Mouse (Mus musculus) inflammation-experienced regulatory T-cells, adult 16 weeks (primary cell): ENCODE measurements around the gene Ppp1r13l. TPM values are rescaled to one million over a fixed set of nuclear protein-coding genes. Genes with fewer than 3 reads are reported as not detected.

Experiments used
- polyA plus RNA-seq: library from polyadenylated mRNA; unstranded; fragments of 100-300 nt; shearing (Covaris generic); gene quantifications from one replicate; pipeline ENCODE4 v1.2.1, GENCODE M21; 2017

Gene Ppp1r13l
- polyA plus RNA-seq: 0.45 TPM

GRCm38 (mm10) chr7:19359299-19359891 is at the start of gene Ppp1r13l, which contains the start of gene Cd3eap:
TSS of gene Ppp1r13l (plus strand) at chr7:19359749.
TSS of gene Cd3eap (minus strand) at chr7:19359483.

GRCm38 (mm10) chr7:19309884-19310641 is 49.5 kb upstream of the Ppp1r13l start, which contains the start of gene Fosb:
TSS of gene Fosb (minus strand) at chr7:19310051.

DNA sequence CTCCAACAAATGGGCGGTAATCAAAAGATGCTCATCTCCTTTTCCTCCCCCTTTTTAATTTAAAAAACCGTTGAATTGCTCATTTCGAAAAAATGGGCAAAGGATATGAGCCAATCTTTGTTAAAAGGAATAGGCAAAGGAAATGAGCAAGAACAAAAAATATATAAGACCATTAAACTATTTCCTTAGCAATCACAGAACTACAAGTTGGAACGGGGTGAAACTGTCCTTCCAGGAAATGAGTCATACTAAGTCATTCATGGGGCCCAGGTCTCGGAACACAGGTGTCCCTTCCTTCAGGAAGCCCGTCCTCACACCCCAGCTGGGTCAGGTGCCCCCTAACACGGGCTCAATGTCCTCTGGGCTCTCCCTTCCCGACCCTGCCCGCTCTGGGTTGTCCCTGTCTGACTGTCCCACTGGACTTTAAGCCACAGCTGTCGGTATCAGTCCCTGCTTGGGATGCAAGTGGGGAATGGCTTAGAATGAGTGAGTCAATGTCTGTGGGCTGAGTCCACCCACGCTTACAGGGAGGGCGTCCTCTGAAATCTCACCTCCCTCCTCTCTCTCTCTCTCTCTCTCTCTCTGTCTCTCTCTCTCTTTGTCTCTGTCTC is 15.2 kb upstream of the Ppp1r13l start, which contains the start of gene Ercc1:
TSS of gene Ercc1 (plus strand) at position 542 of the 611 bp plus-strand sequence.

DNA sequence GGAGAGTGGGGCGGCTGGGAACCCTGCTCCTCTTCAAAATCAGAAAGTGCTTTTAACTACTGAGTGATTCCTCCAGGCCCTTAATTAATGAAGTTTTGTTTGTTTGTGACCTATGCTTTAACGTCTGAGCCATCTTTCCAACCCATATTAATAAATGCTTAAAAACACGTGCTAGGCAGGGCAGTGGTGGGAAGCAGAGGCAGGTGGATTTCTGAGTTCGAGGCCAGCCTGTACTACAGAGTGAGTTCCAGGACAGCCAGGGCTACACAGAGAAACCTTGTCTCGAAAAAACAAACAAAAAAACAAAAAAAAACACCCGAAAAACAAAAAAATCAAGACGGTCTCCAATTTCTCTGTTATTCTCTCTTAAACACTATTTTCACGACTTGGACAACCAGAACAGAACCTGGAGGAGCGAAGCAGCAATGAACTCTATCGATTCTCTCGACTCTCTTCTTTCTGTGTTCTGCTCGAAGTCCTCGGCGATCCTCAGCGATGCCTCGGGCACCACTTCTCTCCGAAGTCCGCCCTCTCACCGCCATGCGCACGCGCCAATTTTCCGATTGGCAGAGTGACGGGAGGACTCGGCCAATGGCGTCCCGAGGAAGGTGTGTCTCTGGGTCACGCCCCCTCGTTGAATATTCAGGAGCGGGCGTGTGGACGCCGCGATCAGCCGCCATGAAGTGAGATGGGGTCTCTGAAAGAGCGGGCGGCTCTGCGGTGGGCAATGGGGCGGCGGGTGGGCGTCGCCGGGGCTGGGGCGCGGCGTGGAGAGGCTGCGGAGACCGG is 22.0 kb downstream of the Ppp1r13l start, which contains the start of gene Ercc2:
TSS of gene Ercc2 (plus strand) at position 634 of the 789 bp plus-strand sequence.

GRCm38 (mm10) chr7:19403731-19404296 is 44.3 kb downstream of the Ppp1r13l start, which contains the start of gene Klc3:
TSS of gene Klc3 (minus strand) at chr7:19404104.

DNA sequence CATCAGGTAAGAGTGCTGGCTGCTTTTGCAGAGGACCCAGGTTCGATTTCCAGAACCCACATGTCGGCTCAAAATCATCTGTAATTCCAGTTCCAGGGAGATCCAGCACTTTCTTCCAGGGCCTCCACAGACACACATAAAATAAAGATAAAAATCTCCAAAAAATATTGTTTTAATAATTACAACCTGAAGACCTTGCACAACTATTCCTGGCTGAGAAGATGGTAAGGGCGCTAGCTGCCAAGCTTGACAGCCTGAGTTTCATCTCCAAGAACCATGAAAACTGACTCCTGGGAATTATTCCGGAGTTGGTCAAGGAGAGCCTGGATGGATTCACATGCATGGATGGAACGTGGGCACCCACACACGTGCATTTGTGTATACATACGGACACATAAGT is 44.9 kb downstream of the Ppp1r13l start, which contains the start of gene Ckm:
TSS of gene Ckm (plus strand) at position 301 of the 400 bp plus-strand sequence.

Other genes starting within 250 kb of the Ppp1r13l start
- not detected for gene Gm4969, start 241.4 kb upstream of the Ppp1r13l start, polyA plus RNA-seq
- gene Fbxo46, start 239.9 kb upstream of the Ppp1r13l start, polyA plus RNA-seq: 36.5 TPM
- gene Qpctl, start 210.5 kb upstream of the Ppp1r13l start, polyA plus RNA-seq: 14.1 TPM
- gene Snrpd2, start 210.0 kb upstream of the Ppp1r13l start, polyA plus RNA-seq: 46.5 TPM
- gene Gipr, start 193.6 kb upstream of the Ppp1r13l start, polyA plus RNA-seq: not detected
- 38.3 TPM for gene Eml2, start 183.3 kb upstream of the Ppp1r13l start, polyA plus RNA-seq
- gene Gpr4, start 147.2 kb upstream of the Ppp1r13l start, polyA plus RNA-seq: 0.10 TPM
- gene Opa3, start 131.4 kb upstream of the Ppp1r13l start, polyA plus RNA-seq: 25.0 TPM
- gene Vasp, start 87.9 kb upstream of the Ppp1r13l start, polyA plus RNA-seq: 290 TPM
- gene Ppm1n, start 79.7 kb upstream of the Ppp1r13l start, polyA plus RNA-seq: 3.4 TPM
- not detected for gene Rtn2, start 77.1 kb upstream of the Ppp1r13l start, polyA plus RNA-seq
- gene Fosb, start 49.7 kb upstream of the Ppp1r13l start, polyA plus RNA-seq: 0.62 TPM
- gene Ercc1, start 15.0 kb upstream of the Ppp1r13l start, polyA plus RNA-seq: 98.2 TPM
- gene Cd3eap, start 266 bp upstream of the Ppp1r13l start, polyA plus RNA-seq: 13.1 TPM
- gene Ercc2, start 22.3 kb downstream of the Ppp1r13l start, polyA plus RNA-seq: 11.8 TPM
- 19.1 TPM for gene Klc3, start 44.4 kb downstream of the Ppp1r13l start, polyA plus RNA-seq
- gene Ckm, start 45.0 kb downstream of the Ppp1r13l start, polyA plus RNA-seq: not detected
- 2.1 TPM for gene Mark4, start 99.1 kb downstream of the Ppp1r13l start, polyA plus RNA-seq
- gene Exoc3l2, start 103.6 kb downstream of the Ppp1r13l start, polyA plus RNA-seq: not detected
- 0.56 TPM for gene Bloc1s3, start 148.6 kb downstream of the Ppp1r13l start, polyA plus RNA-seq
- gene Trappc6a, start 148.6 kb downstream of the Ppp1r13l start, polyA plus RNA-seq: 106 TPM
- gene Nkpd1, start 158.1 kb downstream of the Ppp1r13l start, polyA plus RNA-seq: not detected
- gene Ppp1r37, start 203.3 kb downstream of the Ppp1r13l start, polyA plus RNA-seq: 5.9 TPM
- gene Zfp296, start 217.5 kb downstream of the Ppp1r13l start, polyA plus RNA-seq: 2.6 TPM
- gene Gemin7, start 217.8 kb downstream of the Ppp1r13l start, polyA plus RNA-seq: 100 TPM
- gene Clasrp, start 244.7 kb downstream of the Ppp1r13l start, polyA plus RNA-seq: 16.8 TPM